Mouse (Mus musculus) spleen, adult 2 months (tissue): ENCODE measurements around the gene Gm49333.

Experiments
- CTCF ChIP-seq: fragments of 200-500 bp; IDR thresholded peaks from 2 replicates; pipeline ENCODE4 v1.5.1; 2011; ENCODE audit warnings: mild to moderate bottlenecking, inconsistent platforms; ENCODE audit not compliant: insufficient read depth, insufficient read length, insufficient replicate concordance; ENCODE audit errors: extremely low read depth
- POLR2A ChIP-seq: fragments of 200-500 bp; IDR thresholded peaks from 2 replicates; pipeline ENCODE4 v1.6.1; 2011; ENCODE audit warnings: low read depth, low read length, inconsistent platforms

GRCm38 (mm10) chr16:20657661-20658060 is 46.3 kb downstream of the Gm49333 start:
- TF ChIP-seq POLR2A: no peak
- TF ChIP-seq CTCF: no peak
